Mouse (Mus musculus) stomach, postnatal 0 days (tissue): ENCODE results near the gene Epha8.

Experiments used
- CTCF ChIP-seq: IDR thresholded peaks from 2 replicates; pipeline ENCODE4 v1.5.1; 2016; ENCODE audit warnings: antibody characterized with exemption, low read depth, mild to moderate bottlenecking, moderate library complexity
- EP300 ChIP-seq: optimal IDR thresholded peaks from 2 replicates; pipeline ENCODE3; 2016; ENCODE audit warnings: antibody characterized with exemption

DNA sequence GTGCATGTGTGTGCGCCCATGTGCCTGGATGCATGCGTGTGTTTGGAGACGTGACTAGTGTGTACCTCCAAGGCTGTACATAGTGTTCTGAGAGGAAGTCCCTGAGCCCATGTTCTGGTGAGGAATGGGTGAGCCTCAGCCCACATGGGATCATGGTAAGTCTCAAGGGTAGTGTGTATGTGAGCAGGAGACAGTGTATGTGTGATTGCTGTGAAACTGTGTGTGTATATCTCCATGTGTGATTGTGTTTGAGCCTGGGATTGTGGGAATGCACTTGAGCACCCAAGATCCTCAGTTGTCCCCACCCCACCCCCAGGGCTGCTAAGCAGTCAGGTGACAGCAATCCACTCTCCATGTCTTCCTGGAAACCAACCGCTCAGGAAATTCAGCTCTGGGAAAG lies 61.8 kb downstream of the Epha8 start:
- no peak for TF ChIP-seq CTCF
- TF ChIP-seq EP300: no peak
